Mouse (Mus musculus) limb, embryonic 14.5 days (tissue): ENCODE measurements around the gene Vstm2l. TPM values are rescaled to one million over a fixed set of nuclear protein-coding genes. Genes with fewer than 3 reads are reported as not detected.

Source experiments
- ATAC-seq: fragments of 200-750 bp; cut with Nextera tagmentation; 2 replicates; pipeline ENCODE4 v1.8.0; 2017; ENCODE audit warnings: low read depth, moderate number of reproducible peaks, moderate TSS enrichment; ENCODE audit not compliant: low FRiP score
- DNase-seq: peaks from one replicate; pipeline ENCODE4 v3.0.0-alpha.2; 2015; ENCODE audit warnings: low spot score
- H3K27ac ChIP-seq: fragments of 300-500 bp; sonication (generic); replicated peaks from 2 replicates; pipeline ENCODE4 v1.5.1; 2014; ENCODE audit warnings: low read depth, mild to moderate bottlenecking, low read length, moderate library complexity, mixed read lengths
- H3K27me3 ChIP-seq: fragments of 300-500 bp; sonication (generic); 2 replicates; pipeline ENCODE4 v1.6.1; 2014; ENCODE audit warnings: low read length, mixed read lengths; ENCODE audit not compliant: control insufficient read depth, insufficient read depth
- H3K36me3 ChIP-seq: fragments of 300-500 bp; sonication (generic); 2 replicates; pipeline ENCODE4 v1.6.1; 2014; ENCODE audit warnings: mild to moderate bottlenecking, low read length, moderate library complexity, mixed read lengths; ENCODE audit not compliant: control insufficient read depth, insufficient read depth
- H3K4me1 ChIP-seq: fragments of 300-500 bp; sonication (generic); 2 replicates; pipeline ENCODE4 v1.6.1; 2014; ENCODE audit warnings: antibody characterized with exemption, low read length, mixed read lengths; ENCODE audit not compliant: control insufficient read depth, insufficient read depth
- H3K4me2 ChIP-seq: fragments of 300-500 bp; sonication (generic); replicated peaks from 2 replicates; pipeline ENCODE4 v1.6.1; 2014; ENCODE audit warnings: low read depth, mild to moderate bottlenecking, low read length, moderate library complexity; ENCODE audit not compliant: severe bottlenecking
- H3K4me3 ChIP-seq: fragments of 300-500 bp; sonication (generic); replicated peaks from 2 replicates; pipeline ENCODE4 v1.5.1; 2014; ENCODE audit warnings: low read length
- H3K9ac ChIP-seq: fragments of 300-500 bp; sonication (generic); 2 replicates; pipeline ENCODE4 v1.6.1; 2014; ENCODE audit warnings: mild to moderate bottlenecking, low read depth, low read length, moderate library complexity; ENCODE audit not compliant: severe bottlenecking
- H3K9me3 ChIP-seq: fragments of 300-500 bp; sonication (generic); 2 replicates; pipeline ENCODE4 v1.6.1; 2016; ENCODE audit warnings: low read length; ENCODE audit not compliant: control insufficient read depth
- POLR2A ChIP-seq: fragments of 200-500 bp; IDR thresholded peaks from 2 replicates; pipeline ENCODE4 v1.8.0; 2012; ENCODE audit warnings: inconsistent platforms, mild to moderate bottlenecking, moderate library complexity, borderline replicate concordance; ENCODE audit not compliant: insufficient read depth, insufficient read length; ENCODE audit errors: extremely low read depth
- WGBS: fragments of 180-500 bp; shearing (Covaris S2); extraction: QIAGEN DNeasy Blood & Tissue Kit; methylation state at CpG from one replicate; pipeline ENCODE4 v1.1.7; 2014; 5-methylcytosine and 5-hydroxymethylcytosine counted together
- polyA plus RNA-seq, 2 experiments: library from polyadenylated mRNA; depleted of rRNA in 1 of 2; stranded (reverse) in 1 of 2; unstranded in 1 of 2; fragments of >200 nt; fragmentation: Nextera tagmentation in 1 of 2; extraction: Ambion mirVana in 1 of 2; gene quantifications; 2 replicates each; pipeline versions ENCODE4 v1.2.1 to v1.2.3; 2012 to 2014

Vstm2l gene
- polyA plus RNA-seq, 2 experiments, result 0.83 TPM; not detected in 1

GRCm38 (mm10) chr2:157875111-157875510, 39.3 kb upstream of the Vstm2l start:
- ATAC-seq (no peak), DNase-seq (no peak)
- Histone ChIP-seq H3K27ac (no peak overlapping the region), H3K4me1 (no peaks in the 10 kb centered on the region), H3K27me3 (no peaks in the 10 kb centered on the region), H3K9me3 (no peaks in the 10 kb centered on the region), H3K4me3 (no peak overlapping the region), H3K9ac (no peak overlapping the region), H3K36me3 (peaks cover 12% of the 10 kb centered on the region; the same call in 1 of the 2 replicates), H3K4me2 (no peak overlapping the region)
- no peak for TF ChIP-seq POLR2A
- 56% methylated on average over 8 of the region's 8 CpGs for WGBS

- WGBS, result 84% methylated on average over 3 of the region's 3 CpGs
- TF ChIP-seq POLR2A, result no peak
- Histone ChIP-seq H3K27me3 (no peaks in the 10 kb centered on the region), H3K9me3 (no peaks in the 10 kb centered on the region), H3K9ac (no peak overlapping the region), H3K27ac (no peak overlapping the region), H3K36me3 (peaks cover 5% of the 10 kb centered on the region; the same call in 1 of the 2 replicates), H3K4me2 (no peak overlapping the region), H3K4me1 (no peaks in the 10 kb centered on the region), H3K4me3 (no peak overlapping the region)
- no peak for ATAC-seq
- no peak for DNase-seq
Measured at GRCm38 (mm10) chr2:157877394-157877793, 37.1 kb upstream of the Vstm2l start.

DNA sequence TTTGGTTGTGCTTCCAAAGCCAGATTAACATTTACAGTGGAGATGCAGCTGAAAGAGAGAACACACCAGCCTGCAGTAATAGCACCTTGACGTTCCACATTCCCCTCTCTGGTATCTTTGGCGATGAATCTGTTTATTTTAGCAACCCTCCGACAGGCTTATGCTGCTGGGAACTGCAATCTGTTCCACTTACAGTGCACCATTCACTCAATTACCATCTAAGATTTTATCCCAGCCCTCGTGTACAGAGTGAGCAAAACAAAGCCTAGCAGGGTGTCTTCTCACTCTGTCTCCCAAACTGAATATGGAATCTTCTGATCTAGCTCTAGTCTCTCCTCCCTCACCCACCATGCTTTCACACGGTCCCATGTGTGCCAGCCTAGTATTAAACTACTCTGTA, 36.5 kb upstream of the Vstm2l start:
- no peak for TF ChIP-seq POLR2A
- H3K27me3 ChIP-seq, result no peaks in the 10 kb centered on the region
- no peak overlapping the region for H3K4me2 ChIP-seq
- H3K36me3 ChIP-seq, result peaks cover 5% of the 10 kb centered on the region; the same call in 1 of the 2 replicates
- H3K4me1 ChIP-seq, result no peaks in the 10 kb centered on the region
- ATAC-seq, result no peak
- 59% methylated on average over 5 of the region's 5 CpGs for WGBS
- no peak overlapping the region for H3K9ac ChIP-seq
- H3K9me3 ChIP-seq, result no peaks in the 10 kb centered on the region
- no peak overlapping the region for H3K4me3 ChIP-seq
- H3K27ac ChIP-seq, result no peak overlapping the region
- no peak for DNase-seq

GRCm38 (mm10) chr2:157881939-157882338, 32.5 kb upstream of the Vstm2l start:
- no peak for DNase-seq
- 28% methylated on average over 11 of the region's 11 CpGs for WGBS

GRCm38 (mm10) chr2:157887275-157888025, 27.0 kb upstream of the Vstm2l start:
- Histone ChIP-seq H3K4me2 (no peak overlapping the region), H3K4me3 (no peak overlapping the region), H3K36me3 (peaks cover 23% of the 10 kb centered on the region), H3K27ac (no peak overlapping the region), H3K9ac (no peak overlapping the region), H3K27me3 (no peaks in the 10 kb centered on the region), H3K9me3 (no peaks in the 10 kb centered on the region), H3K4me1 (no peaks in the 10 kb centered on the region)
- DNase-seq, result no peak
- 30% methylated on average over 10 of the region's 10 CpGs for WGBS
- no peak for ATAC-seq
- TF ChIP-seq POLR2A, result no peak

More at GRCm38 (mm10) chr2:157881939-157882338, 32.5 kb upstream of the Vstm2l start:
- no peak overlapping the region for H3K4me3 ChIP-seq
- no peak for TF ChIP-seq POLR2A
- ATAC-seq, result no peak
- no peaks in the 10 kb centered on the region for H3K27me3 ChIP-seq
- no peak overlapping the region for H3K9ac ChIP-seq
- H3K27ac ChIP-seq, result no peak overlapping the region
- no peaks in the 10 kb centered on the region for H3K9me3 ChIP-seq
- H3K36me3 ChIP-seq, result 0 out of 2 replicates have a peak, but pooled peaks cover 16% of the 10 kb centered on the region
- no peaks in the 10 kb centered on the region for H3K4me1 ChIP-seq
- H3K4me2 ChIP-seq, result no peak overlapping the region

DNA sequence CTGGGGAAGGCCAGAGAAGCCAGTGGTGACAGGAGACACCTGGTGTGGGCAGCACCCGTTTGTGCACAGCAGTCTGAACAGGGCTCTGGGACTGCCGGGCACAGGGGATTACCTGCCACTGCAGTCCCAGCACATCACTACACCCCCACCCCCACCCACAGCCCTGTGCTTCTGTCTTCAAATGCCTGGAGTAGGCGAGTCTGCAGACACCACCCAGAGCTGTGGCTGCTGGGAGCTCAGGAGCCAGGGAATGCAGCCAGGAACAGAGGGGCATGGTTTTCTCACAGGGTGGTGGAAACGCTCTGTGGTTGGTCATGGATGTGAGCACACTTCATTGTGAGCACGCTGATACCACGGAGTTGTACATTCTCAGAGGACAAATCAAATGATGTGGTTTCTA, 23.3 kb upstream of the Vstm2l start:
- Histone ChIP-seq H3K36me3 (peaks cover 9% of the 10 kb centered on the region), H3K9me3 (no peaks in the 10 kb centered on the region), H3K27ac (no peak overlapping the region), H3K9ac (no peak overlapping the region), H3K4me2 (no peak overlapping the region), H3K4me1 (no peaks in the 10 kb centered on the region), H3K27me3 (no peaks in the 10 kb centered on the region), H3K4me3 (no peak overlapping the region)
- no peak for TF ChIP-seq POLR2A
- WGBS, result 78% methylated on average over 6 of the region's 6 CpGs
- no peak for ATAC-seq
- DNase-seq, result no peak
